Mouse (Mus musculus) CH12.LX (cell line): ENCODE measurements around the gene Naa80. TPM values are rescaled to one million over a fixed set of nuclear protein-coding genes. Genes with fewer than 3 reads are reported as not detected.

ENCODE experiments used
- DNase-seq: peaks from one replicate; pipeline ENCODE4 v3.0.0-alpha.2; 2013; ENCODE audit errors: extremely low read depth
- H3K27ac ChIP-seq: 2 replicates; pipeline ENCODE4 v1.5.1; 2012; ENCODE audit warnings: low read depth, mild to moderate bottlenecking, control low read depth, moderate library complexity; ENCODE audit not compliant: insufficient read depth
- H3K27me3 ChIP-seq: replicated peaks from 2 replicates; pipeline ENCODE3; 2012; ENCODE audit warnings: inconsistent platforms
- H3K36me3 ChIP-seq, 2 experiments: replicated peaks in 1 of 2; 2 replicates each; pipeline versions ENCODE3 to v1.6.1; 2012; ENCODE audit warnings: inconsistent platforms in 1 of 2, low read length in 1 of 2, mild to moderate bottlenecking in 1 of 2, mixed read lengths in 1 of 2, moderate library complexity in 1 of 2; ENCODE audit not compliant: control insufficient read depth in 1 of 2, insufficient read depth in 1 of 2
- H3K4me1 ChIP-seq, 2 experiments: 2 replicates each; pipeline ENCODE4 v1.6.1; 2012; ENCODE audit warnings: inconsistent platforms in 1 of 2, moderate library complexity in 1 of 2; ENCODE audit not compliant: insufficient read depth in 2 of 2, control insufficient read depth in 1 of 2
- H3K4me2 ChIP-seq: 2 replicates; pipeline ENCODE4 v1.6.1; 2012; ENCODE audit warnings: low read depth, mild to moderate bottlenecking, control low read depth; ENCODE audit not compliant: poor library complexity, insufficient read depth, severe bottlenecking
- H3K4me3 ChIP-seq, 3 experiments: fragments of 150-350 bp in 1 of 3; sonication (generic) in 1 of 3; replicated peaks in 1 of 3; 2 replicates each; pipeline versions ENCODE3 to v1.5.1; 2011 to 2012; ENCODE audit warnings: low read depth in 2 of 3, low read length in 2 of 3, mild to moderate bottlenecking in 2 of 3, moderate library complexity in 2 of 3, control low read depth in 1 of 3, improper control_type of control experiment in 1 of 3, inconsistent platforms in 1 of 3, mixed read lengths in 1 of 3; ENCODE audit not compliant: poor library complexity in 1 of 3
- H3K79me2 ChIP-seq: replicated peaks from 2 replicates; pipeline ENCODE4 v1.6.1; 2012; ENCODE audit warnings: mild to moderate bottlenecking, moderate library complexity; ENCODE audit not compliant: control insufficient read depth, poor library complexity, insufficient read depth, severe bottlenecking; ENCODE audit errors: extremely low read depth
- H3K9ac ChIP-seq: 2 replicates; pipeline ENCODE4 v1.6.1; 2012; ENCODE audit warnings: low read depth, mild to moderate bottlenecking, control low read depth, moderate library complexity; ENCODE audit not compliant: insufficient read depth
- H3K9me3 ChIP-seq: replicated peaks from 2 replicates; pipeline ENCODE3; 2012; ENCODE audit warnings: low read length, inconsistent platforms, mixed read lengths
- BHLHE40 ChIP-seq: IDR thresholded peaks from 2 replicates; pipeline ENCODE4 v1.6.1; 2011; ENCODE audit warnings: mild to moderate bottlenecking, low read depth, low read length, improper control_type of control experiment
- CHD1 ChIP-seq: IDR thresholded peaks from 2 replicates; pipeline ENCODE4 v1.6.1; 2012; ENCODE audit warnings: low read depth, low read length, improper control_type of control experiment, inconsistent platforms
- CHD2 ChIP-seq: IDR thresholded peaks from 2 replicates; pipeline ENCODE4 v1.6.1; 2011; ENCODE audit warnings: low read length, improper control_type of control experiment
- EP300 ChIP-seq: IDR thresholded peaks from 2 replicates; pipeline ENCODE4 v1.6.1; 2011; ENCODE audit warnings: low read length, improper control_type of control experiment
- ETS1 ChIP-seq: conservative IDR thresholded peaks from 2 replicates; pipeline ENCODE4 v1.6.1; 2012; ENCODE audit warnings: low read depth, mild to moderate bottlenecking, inconsistent platforms, low read length, improper control_type of control experiment, moderate library complexity
- GABPA ChIP-seq: IDR thresholded peaks from 2 replicates; pipeline ENCODE4 v1.6.1; 2012; ENCODE audit warnings: low read depth, low read length, improper control_type of control experiment, inconsistent platforms; ENCODE audit not compliant: insufficient replicate concordance
- IRF4 ChIP-seq: IDR thresholded peaks from 2 replicates; pipeline ENCODE4 v1.6.1; 2014; ENCODE audit warnings: low read depth, mild to moderate bottlenecking, inconsistent platforms, low read length, improper control_type of control experiment
- JUN ChIP-seq: IDR thresholded peaks from 2 replicates; pipeline ENCODE4 v1.6.1; 2011; ENCODE audit warnings: low read depth, mild to moderate bottlenecking, low read length, improper control_type of control experiment, moderate library complexity; ENCODE audit not compliant: insufficient read depth
- JUND ChIP-seq: conservative IDR thresholded peaks from 2 replicates; pipeline ENCODE4 v1.6.1; 2011; ENCODE audit warnings: low read depth, low read length, improper control_type of control experiment
- KAT2A ChIP-seq: IDR thresholded peaks from 2 replicates; pipeline ENCODE4 v1.6.1; 2012; ENCODE audit warnings: low read length, improper control_type of control experiment, inconsistent platforms; ENCODE audit not compliant: insufficient replicate concordance
- MAFK ChIP-seq: IDR thresholded peaks from 2 replicates; pipeline ENCODE4 v1.6.1; 2011; ENCODE audit warnings: low read length, improper control_type of control experiment; ENCODE audit not compliant: insufficient replicate concordance
- MAX ChIP-seq: IDR thresholded peaks from 2 replicates; pipeline ENCODE4 v1.6.1; 2011; ENCODE audit warnings: low read length, improper control_type of control experiment
- MAZ ChIP-seq: IDR thresholded peaks from 2 replicates; pipeline ENCODE4 v1.6.1; 2012; ENCODE audit warnings: low read depth, mild to moderate bottlenecking, inconsistent platforms, low read length, improper control_type of control experiment, moderate library complexity
- MEF2A ChIP-seq: IDR thresholded peaks from 2 replicates; pipeline ENCODE4 v1.6.1; 2014; ENCODE audit warnings: low read depth, mild to moderate bottlenecking, inconsistent platforms, low read length, improper control_type of control experiment, borderline replicate concordance
- MXI1 ChIP-seq: IDR thresholded peaks from 2 replicates; pipeline ENCODE4 v1.6.1; 2011; ENCODE audit warnings: mild to moderate bottlenecking, low read depth, low read length, improper control_type of control experiment
- MYC ChIP-seq: IDR thresholded peaks from 2 replicates; pipeline ENCODE4 v1.6.1; 2011; ENCODE audit warnings: low read depth, mild to moderate bottlenecking, improper control_type of control experiment, low read length
- POLR2AphosphoS2 ChIP-seq: IDR thresholded peaks from 2 replicates; pipeline ENCODE4 v1.6.1; 2011; ENCODE audit warnings: low read depth, low read length, improper control_type of control experiment
- RAD21 ChIP-seq: IDR thresholded peaks from 2 replicates; pipeline ENCODE4 v1.6.1; 2011; ENCODE audit warnings: low read depth, mild to moderate bottlenecking, low read length, improper control_type of control experiment, moderate library complexity
- SMC3 ChIP-seq: IDR thresholded peaks from 2 replicates; pipeline ENCODE4 v1.6.1; 2011; ENCODE audit warnings: low read depth, low read length, improper control_type of control experiment
- TBP ChIP-seq: conservative IDR thresholded peaks from 2 replicates; pipeline ENCODE4 v1.6.1; 2011; ENCODE audit warnings: low read depth, low read length, improper control_type of control experiment
- TCF12 ChIP-seq: IDR thresholded peaks from 2 replicates; pipeline ENCODE4 v1.6.1; 2014; ENCODE audit warnings: low read depth, mild to moderate bottlenecking, inconsistent platforms, low read length, improper control_type of control experiment
- UBTF ChIP-seq: IDR thresholded peaks from 2 replicates; pipeline ENCODE4 v1.6.1; 2012; ENCODE audit warnings: low read depth, mild to moderate bottlenecking, inconsistent platforms, low read length, improper control_type of control experiment, moderate library complexity
- ZKSCAN1 ChIP-seq: IDR thresholded peaks from 2 replicates; pipeline ENCODE4 v1.6.1; 2012; ENCODE audit warnings: low read depth, inconsistent platforms, low read length, improper control_type of control experiment, borderline replicate concordance
- ZMIZ1 ChIP-seq: IDR thresholded peaks from 2 replicates; pipeline ENCODE4 v1.6.1; 2012; ENCODE audit warnings: low read depth, mild to moderate bottlenecking, inconsistent platforms, low read length, improper control_type of control experiment
- ZNF384 ChIP-seq: IDR thresholded peaks from 2 replicates; pipeline ENCODE4 v1.6.1; 2012; ENCODE audit warnings: low read depth, low read length, improper control_type of control experiment, inconsistent platforms
- dilution Hi-C: fragments of 300-500 bp; cut with MboI; formaldehyde crosslinking; loops from 2 replicates; pipeline ENCODE4 v1.14.3; 2020; ENCODE audit warnings: low sequenced_read_pairs; ENCODE audit not compliant: extremely low pct_unique_long_range_greater_than_20kb, extremely low pct_ligation_motif_present
- in situ Hi-C: fragments of 300-500 bp; cut with MboI; formaldehyde crosslinking; loops from 3 replicates; pipeline ENCODE4 v1.14.3; 2019; ENCODE audit warnings: low sequenced_read_pairs, low pct_ligation_motif_present, low pct_unique_long_range_greater_than_20kb, mixed read lengths
- polyA plus RNA-seq: library from polyadenylated mRNA; unstranded; fragments of >175 nt; gene quantifications from 2 replicates; pipeline ENCODE4 v1.2.1, GENCODE M21; 2012; ENCODE audit warnings: low read depth; ENCODE audit not compliant: insufficient read length
- total RNA-seq, 2 experiments: library from RNA; depleted of rRNA; stranded (reverse); fragments of 300-350 nt in 1 of 2; fragments of >200 nt in 1 of 2; gene quantifications; 2 replicates each; pipeline ENCODE4 v1.2.3; 2012 to 2014

Gene Naa80
- total and polyA plus RNA-seq, 3 experiments: 1.7 to 9.3 (median 4.8) TPM

DNA sequence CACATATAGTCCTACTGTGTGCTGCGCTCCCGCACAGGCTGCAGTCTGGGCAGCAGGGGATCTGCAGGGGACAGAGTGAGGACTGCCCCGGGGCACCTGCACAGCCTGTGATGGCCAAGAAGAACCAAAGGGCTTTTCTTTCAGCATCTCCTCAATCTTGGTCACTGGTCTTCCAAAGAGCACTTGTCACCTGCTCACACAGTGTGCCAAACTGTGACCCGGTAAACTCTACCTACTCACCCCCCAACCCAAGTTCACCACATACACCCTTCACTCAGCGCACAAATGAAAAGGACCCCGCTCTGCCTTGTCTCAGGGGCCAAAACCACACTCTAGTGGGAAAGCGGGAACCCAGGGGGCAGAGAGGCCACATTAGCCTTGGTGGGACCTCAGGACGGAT, 53.2 kb downstream of the Naa80 start:
- no peaks in the 10 kb centered on the region for H3K9me3 ChIP-seq
- H3K4me3 ChIP-seq: no peak overlapping the region
- no peaks in the 10 kb centered on the region for H3K27me3 ChIP-seq
- no peak for DNase-seq
- H3K36me3 ChIP-seq: peaks cover 12 to 41% of the 10 kb centered on the region in 2 experiments
- dilution Hi-C loops (no loop called here), in situ Hi-C loops (no loop called here)
- H3K27ac ChIP-seq: no peak overlapping the region
- H3K4me2 ChIP-seq: no peak overlapping the region
- peaks cover 23 to 63% of the 10 kb centered on the region in 2 experiments for H3K4me1 ChIP-seq
- H3K9ac ChIP-seq: no peak overlapping the region
- TF ChIP-seq ZKSCAN1: peak; percentile 45; the same call in 1 of the 2 replicates
- TF ChIP-seq IRF4: no peak
- peaks cover 73% of the 10 kb centered on the region for H3K79me2 ChIP-seq

DNA sequence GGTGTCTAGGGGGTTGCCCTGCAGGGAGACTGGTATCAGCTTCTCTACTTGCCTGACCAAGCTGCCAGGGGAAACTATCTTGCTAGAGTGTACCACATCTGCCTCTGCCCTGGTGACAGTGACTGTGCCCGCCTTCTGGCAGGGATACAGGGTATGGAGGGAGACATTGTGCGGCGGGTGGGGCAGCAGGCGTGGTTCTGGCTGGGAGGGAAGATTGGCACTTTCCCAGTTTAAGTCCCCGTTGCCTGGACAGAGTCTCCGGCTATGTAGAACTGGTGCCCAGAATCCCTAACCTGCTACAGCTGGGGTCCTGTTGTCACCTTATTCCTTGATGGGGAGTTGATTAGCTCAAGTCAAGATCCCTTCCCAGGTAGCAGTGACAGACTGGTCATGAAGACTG, 53.8 kb downstream of the Naa80 start:
- H3K4me2 ChIP-seq: peak overlapping the region; percentile 76
- H3K79me2 ChIP-seq: peaks cover 67% of the 10 kb centered on the region
- peak overlapping the region; percentile 69; the same call in 1 of the 2 replicates for H3K27ac ChIP-seq
- no peak for TF ChIP-seq MAX
- in situ Hi-C loops: no loop called here
- dilution Hi-C loops: no loop called here
- no peaks in the 10 kb centered on the region for H3K9me3 ChIP-seq
- H3K27me3 ChIP-seq: no peaks in the 10 kb centered on the region
- peak overlapping the region; percentile 88 to 97 (median 94) for H3K4me3 ChIP-seq
- peaks cover 12 to 37% of the 10 kb centered on the region in 2 experiments for H3K36me3 ChIP-seq
- no peak for DNase-seq
- peaks cover 23 to 57% of the 10 kb centered on the region in 2 experiments for H3K4me1 ChIP-seq
- peak overlapping the region; percentile 96 for H3K9ac ChIP-seq

DNA sequence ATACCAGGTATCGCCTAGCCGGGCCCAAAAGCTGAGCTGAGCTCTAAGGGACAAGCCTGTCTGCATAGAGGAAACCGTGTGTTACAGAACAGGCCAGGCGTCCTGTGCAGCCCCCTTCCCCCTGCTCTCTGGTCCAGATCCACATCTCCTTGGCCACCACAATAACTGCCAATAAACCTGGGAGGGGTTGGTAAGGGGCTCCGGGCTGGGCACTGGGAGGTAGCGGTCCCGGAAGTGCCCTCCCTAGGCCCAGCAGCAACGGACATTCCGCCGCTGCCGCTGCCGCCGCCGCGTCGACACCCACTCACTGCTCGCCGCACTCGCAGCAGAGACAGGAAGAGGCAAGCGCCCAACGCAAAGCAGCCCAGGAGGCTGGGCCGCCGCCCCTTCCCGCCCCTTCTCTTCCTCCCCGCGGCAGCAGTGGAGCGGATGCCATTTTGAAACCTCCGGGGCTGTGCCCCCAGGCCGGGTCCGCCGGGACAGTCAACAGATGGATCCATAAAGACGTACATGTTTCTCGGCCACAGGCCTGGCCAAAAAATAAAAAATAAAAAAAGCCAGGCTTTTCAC, 54.5 kb downstream of the Naa80 start:
- Histone ChIP-seq H3K9ac (peak overlapping the region; percentile 96), H3K79me2 (peaks cover 62% of the 10 kb centered on the region), H3K36me3 (peaks cover 6 to 30% of the 10 kb centered on the region in 2 experiments), H3K9me3 (no peaks in the 10 kb centered on the region), H3K4me3 (peak overlapping the region; percentile 88 to 97 (median 94)), H3K27ac (peak overlapping the region; percentile 70; the same call in 1 of the 2 replicates), H3K4me2 (peak overlapping the region; percentile 76), H3K4me1 (peaks cover 17 to 50% of the 10 kb centered on the region in 2 experiments), H3K27me3 (no peaks in the 10 kb centered on the region)
- peak; percentile 82 for DNase-seq
- in situ Hi-C loops (no loop called here), dilution Hi-C loops (no loop called here)
- TF ChIP-seq MEF2A (no peak), TCF12 (peak; percentile 83), JUN (no peak), KAT2A (no peak), TBP (peak; percentile 55; the same call in 1 of the 2 replicates), MAFK (no peak), CHD2 (no peak), GABPA (no peak), JUND (no peak), BHLHE40 (no peak), POLR2AphosphoS2 (no peak), CHD1 (no peak), EP300 (no peak), MXI1 (peak; percentile 62), ETS1 (no peak), UBTF (no peak; the same call in 1 of the 2 replicates), MYC (no peak), ZMIZ1 (peak; percentile 38), SMC3 (no peak), ZKSCAN1 (no peak), RAD21 (no peak), ZNF384 (no peak), MAZ (no peak)
